Mouse (Mus musculus) thymus, postnatal 4 days (tissue): ENCODE measurements around the gene Dnajc6.

Experiments used
- DNase-seq: peaks from one replicate; pipeline ENCODE4 v3.0.0; 2021

Gene Dnajc6

DNA sequence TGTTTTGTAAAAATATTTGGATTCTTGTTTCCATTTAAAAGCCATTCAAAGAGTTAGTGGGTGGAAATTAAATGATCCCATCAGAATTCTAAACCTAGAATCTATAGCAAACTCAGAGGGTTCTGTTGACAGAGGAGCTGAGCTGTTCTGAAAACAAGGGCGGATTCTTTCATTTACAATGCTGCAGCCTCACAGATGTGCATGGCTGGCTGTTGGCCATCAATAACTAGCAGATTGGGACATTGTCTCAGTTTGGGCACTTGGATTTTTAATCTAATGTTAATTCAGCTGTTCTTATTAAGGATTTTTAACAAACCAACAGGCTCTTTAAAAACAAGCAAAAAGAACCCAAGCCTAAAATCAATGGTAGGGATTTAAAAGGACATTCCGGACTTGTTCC, 75.7 kb downstream of the Dnajc6 start:
- no peak for DNase-seq

DNA sequence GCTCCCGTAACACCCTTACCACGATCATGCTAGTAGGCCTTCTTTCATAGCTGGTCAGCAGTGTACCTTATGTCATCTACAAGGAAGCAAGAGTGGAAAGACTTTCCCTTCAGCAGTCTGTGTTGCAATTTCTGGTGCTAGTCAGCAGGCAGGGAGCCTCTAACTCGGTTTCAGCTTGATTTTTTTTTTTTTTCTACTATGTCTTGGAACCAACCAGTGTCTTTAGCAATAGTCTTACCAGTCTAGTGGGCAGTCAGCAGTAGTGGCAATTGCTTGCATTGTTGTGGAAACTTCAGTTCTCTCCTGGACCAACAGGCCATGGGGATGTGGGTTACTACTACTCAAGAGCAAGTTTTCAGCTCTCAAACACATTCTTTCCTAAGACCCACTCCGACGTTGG, 78.9 kb downstream of the Dnajc6 start:
- DNase-seq, result no peak

DNA sequence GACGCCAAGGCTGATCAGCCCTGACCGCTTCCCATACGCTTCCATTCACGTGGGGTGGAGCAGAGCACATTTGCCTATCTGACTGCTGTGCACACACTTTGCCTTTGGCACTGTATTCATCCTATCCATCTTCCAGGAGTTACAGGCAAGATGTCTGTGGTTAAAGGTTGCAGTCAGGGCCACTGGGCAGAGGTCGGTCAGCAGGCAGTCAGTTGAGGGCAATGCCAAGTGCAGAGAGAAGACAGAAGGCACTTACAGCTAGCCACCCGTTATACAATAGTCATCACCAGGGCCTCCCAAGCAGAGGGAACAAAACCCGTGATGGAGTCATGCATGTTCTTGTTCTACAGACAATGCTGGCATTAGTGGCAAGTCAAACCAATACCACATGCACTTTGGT, 82.3 kb downstream of the Dnajc6 start:
- DNase-seq, result no peak

DNA sequence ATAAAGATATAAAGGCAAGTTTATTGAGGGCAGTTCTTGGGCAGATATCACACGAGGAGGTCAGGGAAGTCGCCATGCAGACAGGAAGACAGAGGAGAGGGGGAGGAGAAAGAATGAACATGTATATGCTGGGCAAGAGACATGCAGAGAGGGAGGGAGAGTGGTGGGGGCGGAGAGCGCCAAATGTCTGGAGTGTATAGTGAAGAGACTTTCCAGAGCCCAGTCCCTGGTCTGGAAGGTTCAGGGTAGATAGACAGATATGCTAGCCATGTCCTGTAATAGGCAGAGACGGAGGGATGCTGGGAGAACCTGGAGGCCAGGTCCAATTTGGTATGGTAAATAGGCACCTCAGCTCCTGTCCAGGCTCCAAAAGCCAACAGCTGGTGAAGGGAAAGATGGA, 83.1 kb downstream of the Dnajc6 start:
- no peak for DNase-seq

DNA sequence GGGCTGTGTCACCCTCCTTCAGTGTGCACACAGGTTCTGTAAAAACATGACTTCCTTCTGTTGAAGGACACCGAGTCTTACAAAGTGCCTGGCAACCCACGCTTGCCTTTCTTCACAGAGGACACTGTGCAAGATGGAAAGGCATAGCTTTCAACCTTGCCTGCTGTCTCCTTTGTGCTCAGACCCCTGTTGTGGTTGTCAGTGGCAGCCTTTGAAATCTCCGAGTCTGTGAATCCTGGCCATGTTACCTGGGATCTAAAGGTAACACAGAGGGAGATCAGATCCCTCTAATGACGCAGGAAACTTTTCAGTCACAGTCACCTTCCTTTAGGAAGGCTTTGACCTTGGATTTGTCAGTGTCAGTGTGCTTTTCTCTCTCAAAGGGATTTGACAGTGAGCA, 84.7 kb downstream of the Dnajc6 start:
- DNase-seq, result no peak

DNA sequence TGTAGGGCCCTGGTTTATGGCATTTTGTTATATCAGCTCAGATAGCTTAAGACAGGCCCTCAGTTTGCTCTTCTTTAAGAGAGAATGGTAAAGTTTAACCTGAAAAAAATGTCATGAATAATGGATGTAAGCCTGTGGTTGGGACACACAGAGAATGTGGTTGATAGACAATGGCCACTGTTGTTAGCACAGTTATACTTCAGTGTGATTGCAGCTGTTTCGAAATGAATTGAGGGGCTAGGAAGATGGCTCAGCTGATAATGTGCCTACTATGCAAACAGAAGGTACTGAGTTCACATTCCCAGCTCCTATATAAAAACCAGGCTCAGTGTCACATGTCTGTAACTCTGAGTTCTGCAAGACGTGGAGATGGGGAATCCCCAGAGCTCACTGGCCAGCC, 86.4 kb downstream of the Dnajc6 start:
- DNase-seq, result no peak

DNA sequence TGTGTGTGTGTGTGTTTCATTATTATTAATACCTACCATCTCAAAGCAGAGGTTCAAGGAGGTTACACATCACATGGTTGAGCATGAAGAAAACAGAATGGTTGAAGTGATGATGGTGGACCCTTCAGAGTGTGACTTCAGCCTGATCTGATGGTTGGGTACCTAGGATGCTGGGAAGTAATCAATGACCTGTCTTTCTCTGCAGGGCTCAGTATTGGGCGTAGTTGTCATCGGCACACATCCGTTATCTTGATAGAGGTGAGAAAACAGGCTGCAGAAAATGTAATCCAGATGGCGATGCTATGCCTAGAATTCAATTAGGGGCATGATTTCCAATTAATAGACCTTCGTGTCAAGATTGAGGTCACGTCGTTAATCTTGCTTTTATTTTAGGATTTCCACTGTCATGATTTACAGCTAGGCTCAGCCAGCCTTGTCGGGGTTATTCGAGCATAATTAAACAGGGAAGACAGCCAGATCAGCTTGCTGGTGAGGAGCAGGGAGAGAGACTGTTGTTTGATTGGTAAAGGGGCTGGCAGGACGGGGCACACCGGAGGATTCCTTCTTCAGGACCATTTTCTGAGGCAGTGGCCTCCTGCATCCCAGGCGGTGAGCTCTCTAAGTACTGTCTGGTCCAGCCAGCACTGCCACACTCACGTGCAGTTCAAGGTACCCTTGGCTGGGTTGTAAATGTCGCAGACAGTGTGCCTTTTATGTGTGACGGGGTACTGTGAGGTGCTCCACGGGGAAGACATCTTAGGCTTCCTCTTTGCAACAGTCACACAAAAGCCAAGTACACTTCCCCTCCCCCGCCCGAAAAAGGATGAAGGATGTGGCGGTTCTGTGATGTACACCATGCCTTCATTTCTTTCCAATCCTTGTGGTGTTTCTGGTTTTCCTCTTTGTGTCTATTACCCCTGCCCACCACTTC, 88.3 kb downstream of the Dnajc6 start:
- peak; percentile 31 for DNase-seq

DNA sequence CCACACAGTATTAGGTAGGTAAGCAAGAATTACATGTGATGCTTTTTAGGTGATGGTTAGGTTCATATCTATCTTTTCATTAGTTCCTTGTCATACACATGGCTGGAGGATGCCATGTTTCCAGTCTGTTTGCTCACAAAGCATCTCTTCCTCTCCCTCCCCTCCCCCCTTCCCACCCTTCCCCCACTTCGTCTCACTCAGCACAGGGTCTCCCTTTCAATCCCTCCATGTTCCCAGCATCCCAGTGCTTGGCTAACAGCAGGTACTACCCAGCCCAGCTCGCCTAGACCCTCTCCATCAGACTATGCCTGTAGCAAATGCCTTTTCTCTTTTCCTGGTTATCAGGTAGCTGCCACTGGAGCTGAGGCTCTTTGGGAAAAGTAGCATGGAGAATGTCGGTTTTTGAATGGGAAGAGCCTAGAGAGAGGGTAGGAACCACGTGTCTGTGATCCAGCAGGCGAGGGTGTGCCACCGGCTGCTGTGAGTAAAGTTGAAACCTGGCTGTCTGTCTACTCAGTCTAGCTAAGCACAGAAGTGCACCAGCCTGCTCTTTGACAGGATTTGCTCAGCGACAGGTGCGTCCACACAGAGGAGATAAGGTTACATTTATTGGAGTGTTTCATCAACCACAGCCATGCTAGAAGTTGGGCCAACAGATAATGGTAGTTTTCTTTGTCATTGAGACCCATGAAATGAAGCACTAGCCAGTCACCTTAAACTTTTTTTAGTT, 89.2 kb downstream of the Dnajc6 start:
- no peak for DNase-seq

DNA sequence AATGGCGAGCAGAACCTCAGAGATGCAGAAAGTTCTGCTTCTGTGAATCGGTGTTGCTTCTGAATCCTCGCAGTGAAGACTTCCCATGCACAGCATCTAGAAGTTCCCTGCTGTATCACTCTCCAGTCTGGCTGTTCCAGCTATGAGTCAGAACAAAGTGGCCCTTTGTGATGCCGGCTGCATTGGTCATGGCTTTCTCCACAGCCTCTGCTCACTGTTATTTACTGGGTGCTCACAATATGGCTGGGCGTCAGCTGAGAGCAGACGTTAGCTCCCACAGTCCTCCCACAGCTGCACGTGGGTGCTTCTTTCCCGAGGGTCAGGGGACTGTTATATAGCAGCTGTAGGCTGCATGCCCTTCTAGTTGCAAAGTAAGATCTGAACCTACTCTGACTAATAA, 92.5 kb downstream of the Dnajc6 start:
- DNase-seq, result no peak

DNA sequence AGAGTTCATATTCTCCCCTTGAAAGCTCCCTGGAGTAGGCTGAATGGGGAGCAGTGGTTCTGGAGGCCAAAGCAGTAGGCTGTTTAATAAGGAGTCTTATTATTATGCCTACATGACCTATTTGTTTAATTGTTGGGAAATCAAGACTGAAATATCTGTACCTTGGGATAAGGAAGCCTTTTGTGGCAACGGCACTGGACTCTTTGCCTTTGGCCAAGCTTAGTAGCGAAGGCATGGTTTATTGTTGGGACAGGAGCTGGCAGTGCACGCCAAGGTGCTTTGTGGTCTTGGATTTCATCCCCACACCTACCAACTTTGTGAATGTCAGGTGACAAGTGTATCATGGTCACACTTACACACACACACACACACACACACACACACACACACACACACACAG, 93.3 kb downstream of the Dnajc6 start:
- no peak for DNase-seq

DNA sequence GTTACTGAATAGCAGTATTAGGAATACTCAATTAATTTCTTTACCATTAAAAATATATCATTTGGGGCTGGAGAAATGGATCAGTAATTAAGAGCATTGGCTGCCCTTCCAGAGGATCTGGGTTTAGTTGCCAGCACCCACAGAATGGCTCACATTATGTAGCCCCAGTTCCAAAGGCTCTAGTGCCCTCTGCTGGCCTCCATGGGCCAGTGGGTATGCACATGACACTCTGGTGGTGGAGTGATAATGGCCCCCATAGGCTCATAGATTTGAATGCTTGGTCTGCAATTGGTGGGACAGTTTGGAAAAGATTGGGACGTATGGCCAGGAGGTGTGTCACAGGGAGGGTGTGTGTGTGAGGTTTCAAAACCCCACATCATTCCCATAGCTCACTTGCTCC, 95.0 kb downstream of the Dnajc6 start:
- peak; percentile 21 for DNase-seq

DNA sequence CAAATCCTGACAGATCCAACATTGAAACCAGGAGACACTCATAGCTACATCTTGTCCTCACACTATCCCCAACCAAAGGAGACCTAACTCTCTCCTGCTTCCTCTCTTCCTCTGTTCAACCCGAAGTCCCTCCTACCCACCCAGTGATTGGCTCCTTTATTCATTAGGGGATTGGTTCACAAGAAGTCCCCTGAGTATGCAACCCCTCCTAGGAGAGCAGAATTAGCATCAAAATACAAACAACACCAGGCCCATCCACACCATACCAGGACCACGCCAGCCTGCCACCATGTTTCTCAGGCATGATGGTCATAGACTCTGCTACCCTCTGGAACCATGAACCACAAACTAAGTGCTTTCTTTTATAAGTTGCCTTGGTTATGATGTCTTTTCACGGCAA, 96.0 kb downstream of the Dnajc6 start:
- no peak for DNase-seq

DNA sequence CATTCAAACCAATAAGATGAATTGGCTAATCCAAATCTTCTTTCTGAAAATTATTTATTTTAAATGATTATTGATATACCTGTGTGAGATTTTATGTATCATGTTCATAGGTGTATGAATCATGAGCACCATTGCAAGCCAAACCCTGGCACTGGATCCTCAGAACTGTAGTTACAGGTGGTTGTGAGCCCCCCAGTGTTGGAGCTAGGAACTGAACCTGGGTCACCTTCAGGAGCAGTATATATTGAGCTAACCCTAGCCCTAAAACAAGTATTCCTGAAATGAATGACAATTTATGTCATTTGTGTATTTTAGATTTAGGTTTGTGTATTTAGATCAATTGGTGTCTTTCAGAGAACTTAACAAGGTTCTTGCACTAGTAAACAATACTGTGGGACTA, 105.3 kb downstream of the Dnajc6 start:
- DNase-seq, result peak; percentile 67

DNA sequence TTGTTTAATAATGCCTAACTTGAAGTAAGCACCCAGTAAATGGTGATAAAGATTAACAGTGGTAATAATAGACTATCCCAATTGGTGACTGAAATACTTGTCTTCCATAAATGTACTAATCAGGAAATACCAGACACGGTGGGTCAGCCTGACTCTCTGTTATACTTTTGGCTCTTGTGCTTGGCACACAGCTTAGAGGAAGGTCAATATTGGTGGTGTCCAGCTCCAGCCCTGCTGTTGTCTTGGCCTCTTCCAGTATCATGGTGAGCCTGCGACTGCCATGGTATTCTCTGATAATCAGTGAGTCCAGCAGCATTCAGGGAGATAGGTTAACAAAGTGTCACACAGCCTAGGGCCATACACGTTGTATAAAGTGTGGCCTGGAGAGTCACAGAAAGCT, 107.2 kb downstream of the Dnajc6 start:
- DNase-seq, result no peak

DNA sequence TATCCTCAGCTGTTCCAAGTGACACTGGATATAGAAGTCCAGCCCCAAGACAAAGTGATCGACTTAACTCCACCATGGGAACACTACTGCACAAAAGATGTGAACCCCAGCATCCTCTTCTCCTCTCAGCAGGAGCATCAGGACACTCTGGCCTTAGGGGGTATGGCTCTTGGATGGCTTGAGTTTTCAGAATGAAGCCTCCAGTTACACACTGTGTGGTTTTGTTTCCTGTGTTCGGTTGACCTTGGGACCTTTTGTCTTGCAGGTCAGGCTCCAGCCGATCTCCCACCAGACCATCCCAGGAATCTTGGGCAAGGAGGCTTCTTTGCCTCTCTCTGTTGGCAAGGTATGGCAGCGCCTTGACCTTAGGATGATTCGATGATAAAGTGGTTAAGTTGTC, 120.1 kb downstream of the Dnajc6 start:
- DNase-seq, result no peak

DNA sequence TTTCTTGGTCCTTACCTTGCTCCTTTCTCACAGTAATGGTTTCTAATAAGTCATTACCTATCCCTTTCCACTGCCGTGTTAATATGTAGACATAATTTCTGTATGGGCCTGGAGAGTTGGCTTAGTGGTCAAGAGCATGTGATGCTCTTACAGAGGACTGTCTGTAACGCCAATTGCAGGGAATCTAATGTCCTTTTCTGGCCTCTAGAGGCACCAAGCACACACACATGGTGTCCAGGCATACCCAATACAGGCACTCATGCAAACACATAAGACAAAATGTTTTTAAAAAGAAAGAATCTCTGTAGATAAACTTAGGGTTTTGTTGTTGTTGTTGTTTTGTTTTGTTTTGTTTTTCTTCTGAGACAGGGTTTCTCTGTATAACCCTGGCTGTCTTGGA, 121.3 kb downstream of the Dnajc6 start:
- no peak for DNase-seq

DNA sequence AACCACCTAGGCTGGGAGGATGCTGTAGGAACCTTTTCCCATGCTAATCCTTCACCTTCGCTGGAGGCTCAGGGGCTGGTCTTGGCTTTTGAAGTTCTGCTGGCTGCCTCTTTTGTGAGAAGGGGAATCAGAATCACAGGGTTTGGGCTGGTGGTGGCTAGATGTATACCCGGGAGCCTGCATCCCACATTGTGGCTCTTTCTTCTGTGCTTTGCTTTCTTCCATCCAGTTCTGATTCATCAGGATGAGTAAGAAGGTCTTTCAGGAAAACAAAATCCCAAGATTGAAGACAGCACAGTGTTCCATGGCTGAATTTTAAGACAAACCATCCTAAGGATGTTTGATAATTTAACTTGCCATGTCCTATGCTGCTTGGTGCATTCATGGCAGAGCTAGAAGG, 123.8 kb downstream of the Dnajc6 start:
- DNase-seq, result no peak

DNA sequence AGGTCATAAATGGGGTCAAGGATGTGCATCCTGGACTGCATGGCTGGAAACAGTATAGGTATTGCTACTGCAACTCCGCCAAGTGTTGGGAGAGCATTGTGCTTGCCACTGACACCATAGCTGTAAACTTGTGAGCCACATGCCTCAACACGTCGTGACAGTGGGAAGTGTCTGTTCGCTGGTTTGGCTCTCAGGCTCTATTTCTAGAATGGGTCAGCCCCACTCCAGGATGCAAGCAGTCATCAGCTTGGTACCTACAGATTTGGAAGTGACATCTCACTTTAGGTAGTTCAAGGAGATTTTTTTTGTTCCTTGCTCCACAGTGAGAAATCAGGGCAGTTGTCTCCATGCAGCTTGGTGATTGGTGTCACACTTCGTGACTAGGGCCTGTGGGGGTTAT, 124.8 kb downstream of the Dnajc6 start:
- DNase-seq, result no peak

DNA sequence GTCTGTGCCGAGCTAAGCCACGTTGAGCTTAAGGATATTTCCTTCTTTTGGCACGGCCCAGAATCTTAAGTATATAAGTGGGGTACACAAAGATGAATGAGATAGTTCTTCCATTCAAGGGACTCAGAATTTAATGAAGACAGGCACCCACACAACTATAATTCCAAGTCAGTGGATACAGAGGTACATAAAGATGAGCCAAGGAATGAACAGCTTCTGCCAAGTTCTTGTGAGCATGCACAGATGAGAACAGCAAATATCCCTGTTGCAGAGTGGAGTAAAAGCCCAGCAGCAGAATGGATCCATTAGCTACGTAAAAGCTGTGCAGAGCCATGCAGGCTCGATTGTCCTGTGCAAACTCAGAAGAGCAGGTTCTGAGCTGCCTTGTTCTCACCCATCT, 128.8 kb downstream of the Dnajc6 start:
- no peak for DNase-seq

DNA sequence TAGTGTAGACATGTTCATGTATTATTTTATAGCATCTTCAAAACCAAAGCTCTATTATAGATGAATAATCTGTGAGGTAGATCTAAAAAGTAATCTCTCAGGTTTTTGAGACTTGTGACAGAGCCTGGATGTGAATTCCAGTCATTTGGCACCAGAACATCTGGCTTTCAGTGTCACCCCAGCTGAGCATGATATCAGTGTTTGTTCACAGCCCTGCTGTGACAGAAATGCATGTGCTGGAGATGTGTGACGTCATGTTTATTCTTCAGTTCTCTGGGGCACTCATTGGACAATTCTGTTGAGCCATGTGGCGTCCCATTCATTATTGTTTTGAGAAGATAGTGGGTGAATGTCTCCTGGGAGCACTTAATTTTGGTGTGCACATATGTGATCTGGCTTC, 139.1 kb downstream of the Dnajc6 start:
- DNase-seq, result no peak

DNA sequence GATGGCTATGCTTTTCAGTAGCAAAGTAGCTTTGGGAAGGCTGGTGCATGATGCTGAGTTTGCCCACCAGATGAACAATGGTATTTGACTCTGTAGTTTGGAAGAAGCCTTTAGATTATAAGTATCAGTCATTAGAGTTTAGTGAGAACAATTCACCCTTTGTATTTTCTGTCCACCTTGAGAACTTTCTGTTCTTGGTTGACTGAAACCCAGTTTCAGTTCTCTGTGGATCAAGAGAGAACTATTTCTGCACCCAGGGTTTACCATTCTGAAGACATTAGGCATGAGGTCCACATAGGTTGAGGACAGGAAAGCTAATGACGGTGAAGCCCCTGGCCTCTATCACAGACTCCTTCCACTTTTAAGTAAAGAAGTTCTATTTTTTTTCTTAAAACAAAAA, 141.0 kb downstream of the Dnajc6 start:
- DNase-seq, result no peak

DNA sequence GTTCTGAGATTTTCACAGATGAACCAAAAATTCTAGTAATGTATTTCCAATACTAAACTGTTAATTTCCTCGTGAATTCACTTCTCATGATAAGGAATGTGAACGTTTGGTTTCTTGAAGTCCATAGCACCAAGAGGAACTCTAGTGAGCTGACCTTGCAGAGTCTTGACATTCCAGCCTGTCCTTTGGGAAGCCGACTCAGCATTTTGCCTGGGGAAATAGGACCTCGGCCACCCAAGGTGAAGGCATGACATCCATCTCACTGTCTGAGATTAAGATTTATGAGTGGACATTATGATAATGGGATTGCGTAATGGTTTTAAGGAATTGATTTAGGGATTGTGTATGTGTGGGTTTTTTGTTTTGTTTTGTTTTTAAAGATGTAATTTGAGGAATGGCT, 144.2 kb downstream of the Dnajc6 start:
- no peak for DNase-seq

DNA sequence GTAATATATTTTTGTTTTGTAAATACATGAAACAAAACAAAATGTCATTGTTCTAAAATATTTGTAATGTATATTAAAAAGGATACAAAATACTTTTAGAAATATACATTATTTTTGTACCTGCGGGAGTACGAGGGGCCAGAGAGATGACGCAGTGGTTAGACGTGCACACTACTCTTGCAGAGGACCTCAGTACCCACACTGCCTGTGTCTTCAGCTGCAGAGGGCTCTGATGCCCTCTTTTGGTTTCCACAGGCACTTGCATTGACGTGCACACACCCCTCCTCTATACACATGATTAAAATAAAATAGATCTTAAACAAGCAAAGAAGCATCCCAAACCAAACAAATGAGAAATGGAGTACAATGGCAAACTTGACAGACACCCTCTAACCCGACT, 146.3 kb downstream of the Dnajc6 start:
- no peak for DNase-seq

DNA sequence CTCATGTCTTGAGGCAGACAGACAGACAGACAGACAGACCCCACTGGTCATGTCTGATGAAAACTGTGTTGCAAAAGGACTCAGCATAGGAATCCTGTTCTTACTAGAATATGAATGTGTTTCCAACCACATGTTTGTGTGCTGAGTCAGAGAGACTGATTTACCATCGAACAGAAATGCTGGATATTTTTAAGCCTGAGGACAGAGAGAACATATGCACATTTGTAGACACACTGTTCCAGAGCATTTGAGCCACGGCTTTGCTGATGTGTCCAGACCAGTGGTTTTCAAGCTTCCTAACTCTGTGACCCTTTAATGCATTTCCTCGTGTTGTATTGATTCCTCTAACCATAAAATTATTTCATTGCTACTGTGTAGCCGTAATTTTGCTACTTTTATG, 146.8 kb downstream of the Dnajc6 start:
- DNase-seq, result no peak

DNA sequence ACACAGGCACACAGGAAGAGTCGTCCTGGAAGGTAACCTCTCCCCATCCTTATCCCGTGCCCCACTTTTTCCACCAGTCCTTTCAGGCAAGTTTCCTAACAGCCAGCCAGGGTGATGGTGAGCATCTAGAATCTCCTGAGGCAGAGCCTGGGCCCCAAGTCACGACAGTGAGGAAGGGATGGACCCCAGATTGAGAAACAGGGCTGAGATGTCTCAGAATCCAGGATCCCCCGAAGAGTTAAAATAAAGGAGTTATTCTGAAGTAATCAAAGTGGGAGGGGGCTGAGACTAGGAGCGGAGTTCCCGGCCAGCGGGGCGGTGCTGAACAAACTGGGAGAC, 150.4 kb downstream of the Dnajc6 start:
- no peak for DNase-seq
